Mouse (Mus musculus): ENCODE measurements around the gene Gm39566. TPM values are rescaled to one million over a fixed set of nuclear protein-coding genes. Genes with fewer than 3 reads are reported as not detected.

The Gm39566 gene
- polyA plus RNA-seq, 1 experiment, result 0.02 TPM

DNA sequence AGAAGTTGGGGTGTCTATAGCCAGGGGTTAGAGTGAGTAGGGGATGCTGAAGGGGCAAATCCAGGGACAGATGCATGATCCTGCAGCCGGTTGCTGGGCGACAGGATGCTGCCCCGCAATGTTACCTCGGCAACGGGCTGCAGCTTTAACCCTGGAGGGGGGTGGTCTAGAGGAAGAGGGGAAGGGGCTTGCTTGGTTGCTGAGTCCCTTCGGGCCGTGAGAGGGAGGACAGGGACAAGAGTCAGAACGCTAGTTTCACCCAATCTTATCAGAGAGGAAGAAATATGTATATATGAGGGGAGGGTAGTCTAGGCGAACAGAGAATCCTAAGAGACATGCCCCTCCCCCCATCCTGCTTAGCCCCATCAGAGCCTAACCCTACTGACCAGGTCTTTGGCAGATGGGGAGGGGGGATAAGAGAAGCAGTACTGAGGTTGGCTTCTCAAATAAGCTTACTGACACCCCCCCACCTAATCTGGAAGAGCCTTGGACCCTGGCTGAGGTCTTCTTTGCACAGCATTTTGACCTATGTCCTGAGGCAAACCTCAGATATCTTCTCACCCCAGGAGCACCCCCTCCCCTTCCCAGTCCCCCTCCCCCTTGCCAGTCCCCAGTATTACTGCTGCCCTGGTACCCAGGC, 20.3 kb upstream of the Gm39566 start:
- H3K4me2 ChIP-seq (ENCODE audit: low read depth), result no peak overlapping the region
- no peak overlapping the region for H3ac ChIP-seq (ENCODE audit: control insufficient read depth, insufficient read length)
- H3K27me3 ChIP-seq (ENCODE audit: control insufficient read depth, insufficient read depth, insufficient read length), result no peaks in the 10 kb centered on the region
- TF ChIP-seq CEBPB (IDR thresholded peaks at IDR 0.05; ENCODE audit: insufficient read depth, poor library complexity, severe bottlenecking) (no peak), SRF (IDR thresholded peaks at IDR 0.05; ENCODE audit: control insufficient read depth, insufficient read length, low read depth) (no peak), REST (IDR thresholded peaks at IDR 0.05; ENCODE audit: insufficient read depth, insufficient read length) (no peak), E2F4 (IDR thresholded peaks at IDR 0.05; ENCODE audit: insufficient read depth) (no peak), MAX (IDR thresholded peaks at IDR 0.05; ENCODE audit: low read depth) (no peak), POLR2AphosphoS2 (IDR thresholded peaks at IDR 0.05; ENCODE audit: insufficient read length, low read depth) (no peak), TCF12 (IDR thresholded peaks at IDR 0.05; ENCODE audit: insufficient read depth, poor library complexity, severe bottlenecking) (no peak), TCF3 (IDR thresholded peaks at IDR 0.05; ENCODE audit: insufficient read length, low read depth) (no peak), POLR2A (IDR thresholded peaks at IDR 0.05; ENCODE audit: insufficient read length, low read depth) (no peak), MYOG (IDR thresholded peaks at IDR 0.05; ENCODE audit: control insufficient read depth in 1 of 3, insufficient read depth in 1 of 3, insufficient read length in 2 of 3, low read depth in 2 of 3) (no peak), USF1 (IDR thresholded peaks at IDR 0.05; ENCODE audit: low read depth) (no peak)
- no peak overlapping the region for H3K4me3 ChIP-seq
- no peaks in the 10 kb centered on the region for H3K36me3 ChIP-seq (ENCODE audit: control insufficient read depth, insufficient read depth)
- no peaks in the 10 kb centered on the region for H3K79me2 ChIP-seq (ENCODE audit: control insufficient read depth, insufficient read depth)

DNA sequence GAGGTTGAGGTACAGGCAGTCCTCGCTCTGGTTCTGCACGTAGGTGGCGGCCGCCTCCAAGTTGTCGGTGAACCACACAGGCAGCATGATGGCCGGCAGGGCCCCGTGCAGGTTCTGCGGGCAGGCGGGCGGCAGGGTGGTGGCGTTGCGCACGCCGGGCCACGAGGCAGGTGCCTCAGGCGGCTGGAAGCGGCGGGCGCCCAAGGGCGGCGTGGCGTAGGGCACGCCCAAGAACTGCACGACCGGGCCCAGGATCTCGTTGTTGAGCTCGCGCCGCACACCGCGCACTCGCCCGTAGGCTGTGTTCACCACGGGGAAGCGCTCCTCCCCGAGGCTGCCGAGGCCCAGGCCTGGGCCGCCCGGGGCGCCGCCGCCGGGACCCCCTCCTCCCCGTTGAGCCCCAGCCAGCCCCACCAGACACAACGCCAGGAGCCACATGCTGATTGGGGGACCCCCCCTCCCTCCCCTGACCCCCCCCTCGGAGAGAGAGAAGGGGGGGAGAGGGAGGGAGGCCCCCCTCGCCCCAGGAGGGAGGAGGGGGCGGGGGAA, 19.0 kb upstream of the Gm39566 start:
- no peaks in the 10 kb centered on the region for H3K36me3 ChIP-seq (ENCODE audit: control insufficient read depth, insufficient read depth)
- no peak overlapping the region for H3K4me2 ChIP-seq (ENCODE audit: low read depth)
- H3K27me3 ChIP-seq (ENCODE audit: control insufficient read depth, insufficient read depth, insufficient read length), result no peaks in the 10 kb centered on the region
- H3ac ChIP-seq (ENCODE audit: control insufficient read depth, insufficient read length), result no peak overlapping the region
- H3K4me3 ChIP-seq, result no peak overlapping the region
- TF ChIP-seq TCF12 (IDR thresholded peaks at IDR 0.05; ENCODE audit: insufficient read depth, poor library complexity, severe bottlenecking) (no peak), MYOG (IDR thresholded peaks at IDR 0.05; ENCODE audit: control insufficient read depth in 1 of 3, insufficient read depth in 1 of 3, insufficient read length in 2 of 3, low read depth in 2 of 3) (no peak), MAX (IDR thresholded peaks at IDR 0.05; ENCODE audit: low read depth) (no peak), POLR2A (IDR thresholded peaks at IDR 0.05; ENCODE audit: insufficient read length, low read depth) (no peak), REST (IDR thresholded peaks at IDR 0.05; ENCODE audit: insufficient read depth, insufficient read length) (no peak), MYOD1 (IDR thresholded peaks at IDR 0.05; ENCODE audit: control insufficient read depth in 1 of 3, insufficient read length in 2 of 3, low read depth in 2 of 3) (no peak), E2F4 (IDR thresholded peaks at IDR 0.05; ENCODE audit: insufficient read depth) (no peak), POLR2AphosphoS2 (IDR thresholded peaks at IDR 0.05; ENCODE audit: insufficient read length, low read depth) (no peak), TCF3 (IDR thresholded peaks at IDR 0.05; ENCODE audit: insufficient read length, low read depth) (no peak), SRF (IDR thresholded peaks at IDR 0.05; ENCODE audit: control insufficient read depth, insufficient read length, low read depth) (no peak), CEBPB (IDR thresholded peaks at IDR 0.05; ENCODE audit: insufficient read depth, poor library complexity, severe bottlenecking) (no peak), USF1 (IDR thresholded peaks at IDR 0.05; ENCODE audit: low read depth) (no peak)
- no peaks in the 10 kb centered on the region for H3K79me2 ChIP-seq (ENCODE audit: control insufficient read depth, insufficient read depth)

DNA sequence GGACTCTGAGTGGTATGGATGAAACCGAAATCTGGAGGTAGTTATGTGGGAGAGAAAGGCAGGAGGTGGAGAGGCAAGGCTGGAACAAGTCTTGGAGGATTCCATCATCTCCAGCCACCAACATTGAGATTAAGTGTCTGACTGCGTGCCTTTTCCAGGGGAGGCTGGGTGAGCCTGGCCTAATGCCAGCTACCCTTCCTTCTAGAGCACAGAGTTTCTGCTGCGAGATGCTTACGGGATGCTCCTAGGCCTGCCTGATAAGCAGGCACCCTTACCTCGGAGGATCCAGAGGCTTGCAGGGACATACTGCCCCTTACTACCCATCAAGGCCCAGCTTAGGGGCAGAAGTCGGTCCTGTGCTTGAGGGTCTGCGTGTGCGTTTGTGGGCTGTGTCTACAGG, 18.5 kb upstream of the Gm39566 start:
- Histone ChIP-seq H3K4me3 (no peak overlapping the region), H3K79me2 (ENCODE audit: control insufficient read depth, insufficient read depth) (no peaks in the 10 kb centered on the region), H3ac (ENCODE audit: control insufficient read depth, insufficient read length) (no peak overlapping the region), H3K4me2 (ENCODE audit: low read depth) (no peak overlapping the region), H3K27me3 (ENCODE audit: control insufficient read depth, insufficient read depth, insufficient read length) (no peaks in the 10 kb centered on the region), H3K36me3 (ENCODE audit: control insufficient read depth, insufficient read depth) (no peaks in the 10 kb centered on the region)
- TF ChIP-seq TCF3 (IDR thresholded peaks at IDR 0.05; ENCODE audit: insufficient read length, low read depth), result no peak
- no peak for TF ChIP-seq E2F4 (IDR thresholded peaks at IDR 0.05; ENCODE audit: insufficient read depth)
- no peak for TF ChIP-seq POLR2A (IDR thresholded peaks at IDR 0.05; ENCODE audit: insufficient read length, low read depth)
- TF ChIP-seq TCF12 (IDR thresholded peaks at IDR 0.05; ENCODE audit: insufficient read depth, poor library complexity, severe bottlenecking), result no peak
- TF ChIP-seq REST (IDR thresholded peaks at IDR 0.05; ENCODE audit: insufficient read depth, insufficient read length), result no peak
- no peak for TF ChIP-seq MAX (IDR thresholded peaks at IDR 0.05; ENCODE audit: low read depth)
- TF ChIP-seq SRF (IDR thresholded peaks at IDR 0.05; ENCODE audit: control insufficient read depth, insufficient read length, low read depth), result no peak
- no peak for TF ChIP-seq MYOG (IDR thresholded peaks at IDR 0.05; ENCODE audit: control insufficient read depth in 1 of 3, insufficient read depth in 1 of 3, insufficient read length in 2 of 3, low read depth in 2 of 3)
- no peak for TF ChIP-seq CEBPB (IDR thresholded peaks at IDR 0.05; ENCODE audit: insufficient read depth, poor library complexity, severe bottlenecking)
- no peak for TF ChIP-seq MYOD1 (IDR thresholded peaks at IDR 0.05; ENCODE audit: control insufficient read depth in 1 of 3, insufficient read length in 2 of 3, low read depth in 2 of 3)

DNA sequence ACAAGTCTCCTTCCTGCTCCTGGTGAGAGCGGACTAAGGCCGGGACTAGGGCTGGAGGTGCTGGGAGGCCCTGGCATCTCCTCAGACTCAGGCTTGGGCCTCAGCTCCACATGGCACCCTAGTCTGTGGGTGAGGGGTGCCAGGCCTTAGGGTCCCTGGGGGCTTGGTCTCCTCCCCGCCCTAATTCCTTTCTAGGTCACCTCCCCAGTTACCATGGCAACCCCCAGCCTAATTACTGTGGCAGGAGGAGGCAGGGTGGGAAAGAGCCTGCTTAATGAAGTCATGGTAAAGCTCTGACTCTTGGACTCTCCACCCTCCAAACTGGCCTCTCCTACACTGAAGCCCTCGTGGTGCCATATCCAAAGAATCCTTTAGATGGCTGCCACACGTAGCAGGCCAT, 13.7 kb upstream of the Gm39566 start:
- no peak for TF ChIP-seq CEBPB (IDR thresholded peaks at IDR 0.05; ENCODE audit: insufficient read depth, poor library complexity, severe bottlenecking)
- no peak for TF ChIP-seq MYOG (IDR thresholded peaks at IDR 0.05; ENCODE audit: control insufficient read depth in 1 of 3, insufficient read depth in 1 of 3, insufficient read length in 2 of 3, low read depth in 2 of 3)
- no peak for TF ChIP-seq USF1 (IDR thresholded peaks at IDR 0.05; ENCODE audit: low read depth)
- no peak for TF ChIP-seq TCF3 (IDR thresholded peaks at IDR 0.05; ENCODE audit: insufficient read length, low read depth)
- TF ChIP-seq MYOD1 (IDR thresholded peaks at IDR 0.05; ENCODE audit: control insufficient read depth in 1 of 3, insufficient read length in 2 of 3, low read depth in 2 of 3), result no peak
- no peak for TF ChIP-seq POLR2A (IDR thresholded peaks at IDR 0.05; ENCODE audit: insufficient read length, low read depth)
- no peak for TF ChIP-seq POLR2AphosphoS2 (IDR thresholded peaks at IDR 0.05; ENCODE audit: insufficient read length, low read depth)
- no peak for TF ChIP-seq REST (IDR thresholded peaks at IDR 0.05; ENCODE audit: insufficient read depth, insufficient read length)
- no peak for TF ChIP-seq MAX (IDR thresholded peaks at IDR 0.05; ENCODE audit: low read depth)
- TF ChIP-seq TCF12 (IDR thresholded peaks at IDR 0.05; ENCODE audit: insufficient read depth, poor library complexity, severe bottlenecking), result no peak
- TF ChIP-seq SRF (IDR thresholded peaks at IDR 0.05; ENCODE audit: control insufficient read depth, insufficient read length, low read depth), result no peak
- TF ChIP-seq E2F4 (IDR thresholded peaks at IDR 0.05; ENCODE audit: insufficient read depth), result no peak

More for the DNA sequence above, 13.7 kb upstream of the Gm39566 start:
- Histone ChIP-seq H3K4me3 (no peak overlapping the region), H3K79me2 (ENCODE audit: control insufficient read depth, insufficient read depth) (no peaks in the 10 kb centered on the region), H3K4me2 (ENCODE audit: low read depth) (no peak overlapping the region), H3K27me3 (ENCODE audit: control insufficient read depth, insufficient read depth, insufficient read length) (no peaks in the 10 kb centered on the region), H3ac (ENCODE audit: control insufficient read depth, insufficient read length) (no peak overlapping the region), H3K36me3 (ENCODE audit: control insufficient read depth, insufficient read depth) (no peaks in the 10 kb centered on the region)
